Mouse (Mus musculus): ENCODE results near the gene Gm13769. TPM values are rescaled to one million over a fixed set of nuclear protein-coding genes. Genes with fewer than 3 reads are reported as not detected.
"Not testable (repeated sequence)": the region's sequence is repeated elsewhere in the genome, so short reads cannot be mapped to it uniquely, and the experiment has no call there.

The Gm13769 gene
- not detected in 2 replicates for polyA plus RNA-seq (2014; fragmentation: Nextera tagmentation; extraction: Ambion mirVana)

GRCm38 (mm10) chr2:90321900-90322299 lies at the start of gene Gm13769:
TSS of gene Gm13769 (plus strand) at chr2:90322200.
- H3K9me3 ChIP-seq (ENCODE audit: control insufficient read depth, low read length); ATAC-seq (ENCODE audit: low FRiP score); DNase-seq (ENCODE audit: low spot score, missing footprints); H3K4me1 ChIP-seq (ENCODE audit: control insufficient read depth, insufficient read depth, low read length); H3K27me3 ChIP-seq (ENCODE audit: control insufficient read depth, insufficient read depth, low read length); H3K36me3 ChIP-seq (ENCODE audit: control insufficient read depth, insufficient read depth, low read length); H3K4me3 ChIP-seq (ENCODE audit: low read depth, low read length); H3K4me2 ChIP-seq; H3K27ac ChIP-seq (ENCODE audit: low read depth, low read length); H3K9ac ChIP-seq (ENCODE audit: low read length): not testable (repeated sequence)
- no CpG with 5 or more reads among the region's 6 CpGs for WGBS

- no peak for DNase-seq (ENCODE audit: low spot score, missing footprints)
- 90% methylated on average over 6 of the region's 6 CpGs for WGBS
- Histone ChIP-seq H3K27me3 (ENCODE audit: control insufficient read depth, insufficient read depth, low read length) (no peaks in the 10 kb centered on the region), H3K9me3 (ENCODE audit: control insufficient read depth, low read length) (no peaks in the 10 kb centered on the region), H3K4me1 (ENCODE audit: control insufficient read depth, insufficient read depth, low read length) (no peaks in the 10 kb centered on the region), H3K4me3 (ENCODE audit: low read depth, low read length) (no peak within 1 kb of the TSS), H3K4me2 (no peak within 1 kb of the TSS), H3K27ac (ENCODE audit: low read depth, low read length) (no peak within 1 kb of the TSS), H3K9ac (ENCODE audit: low read length) (no peak within 1 kb of the TSS), H3K36me3 (ENCODE audit: control insufficient read depth, insufficient read depth, low read length) (no peaks in the 10 kb centered on the region)
- no peak for ATAC-seq (ENCODE audit: low FRiP score)
Measured at GRCm38 (mm10) chr2:90292741-90293140, 29.3 kb upstream of the Gm13769 start, which contains the start of gene Olfr1272. TSS of gene Olfr1272 (minus strand) at chr2:90292841.

DNA sequence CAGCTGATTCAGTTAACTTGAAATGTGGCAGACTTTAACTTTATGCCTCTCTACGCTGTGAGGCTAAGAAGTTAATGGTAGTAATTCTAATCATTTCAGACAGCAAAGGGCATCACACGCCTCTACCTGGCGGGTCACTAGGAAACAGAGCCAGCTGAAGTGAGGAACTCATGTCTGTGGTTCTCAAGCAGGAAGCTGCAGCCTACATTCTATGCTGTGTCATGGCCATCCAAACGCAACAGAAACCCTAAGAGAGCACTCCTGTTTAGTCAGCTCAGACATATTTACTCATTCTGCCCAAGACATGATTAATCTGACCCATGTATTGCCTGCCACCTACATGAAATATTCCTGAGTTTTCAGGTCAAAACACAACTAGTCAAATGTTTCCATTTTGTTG lies 24.7 kb downstream of the Gm13769 start:
- not testable (repeated sequence) for H3K9me3 ChIP-seq (ENCODE audit: control insufficient read depth, low read length); H3K4me2 ChIP-seq; H3K9ac ChIP-seq (ENCODE audit: low read length); H3K27ac ChIP-seq (ENCODE audit: low read depth, low read length); H3K4me3 ChIP-seq (ENCODE audit: low read depth, low read length); H3K4me1 ChIP-seq (ENCODE audit: control insufficient read depth, insufficient read depth, low read length); ATAC-seq (ENCODE audit: low FRiP score); H3K27me3 ChIP-seq (ENCODE audit: control insufficient read depth, insufficient read depth, low read length); DNase-seq (ENCODE audit: low spot score, missing footprints); H3K36me3 ChIP-seq (ENCODE audit: control insufficient read depth, insufficient read depth, low read length)
- no CpG with 5 or more reads among the region's 4 CpGs for WGBS

GRCm38 (mm10) chr2:90351047-90351446 lies 29.0 kb downstream of the Gm13769 start:
- not testable (repeated sequence) for H3K4me1 ChIP-seq (ENCODE audit: control insufficient read depth, insufficient read depth, low read length)

GRCm38 (mm10) chr2:90351540-90351939 lies 29.5 kb downstream of the Gm13769 start:
- H3K9me3 ChIP-seq (ENCODE audit: control insufficient read depth, low read length); H3K36me3 ChIP-seq (ENCODE audit: control insufficient read depth, insufficient read depth, low read length); H3K4me1 ChIP-seq (ENCODE audit: control insufficient read depth, insufficient read depth, low read length); H3K27ac ChIP-seq (ENCODE audit: low read depth, low read length); H3K27me3 ChIP-seq (ENCODE audit: control insufficient read depth, insufficient read depth, low read length); DNase-seq (ENCODE audit: low spot score, missing footprints); H3K9ac ChIP-seq (ENCODE audit: low read length); H3K4me3 ChIP-seq (ENCODE audit: low read depth, low read length); H3K4me2 ChIP-seq: not testable (repeated sequence)
- ATAC-seq (ENCODE audit: low FRiP score): 0 out of 2 replicates have a peak, but pooled peaks have one; percentile 59
- WGBS: no CpG with 5 or more reads among the region's 3 CpGs

More at GRCm38 (mm10) chr2:90351047-90351446, 29.0 kb downstream of the Gm13769 start:
- not testable (repeated sequence) for H3K27me3 ChIP-seq (ENCODE audit: control insufficient read depth, insufficient read depth, low read length); H3K9ac ChIP-seq (ENCODE audit: low read length); H3K9me3 ChIP-seq (ENCODE audit: control insufficient read depth, low read length); H3K4me3 ChIP-seq (ENCODE audit: low read depth, low read length); H3K4me2 ChIP-seq; H3K27ac ChIP-seq (ENCODE audit: low read depth, low read length); H3K36me3 ChIP-seq (ENCODE audit: control insufficient read depth, insufficient read depth, low read length); DNase-seq (ENCODE audit: low spot score, missing footprints)
- 0 out of 2 replicates have a peak, but pooled peaks have one; percentile 46 for ATAC-seq (ENCODE audit: low FRiP score)
- no CpG with 5 or more reads among the region's 6 CpGs for WGBS

GRCm38 (mm10) chr2:90359229-90359628 lies 37.2 kb downstream of the Gm13769 start:
- not testable (repeated sequence) for H3K27ac ChIP-seq (ENCODE audit: low read depth, low read length); ATAC-seq (ENCODE audit: low FRiP score); H3K36me3 ChIP-seq (ENCODE audit: control insufficient read depth, insufficient read depth, low read length); H3K9ac ChIP-seq (ENCODE audit: low read length); DNase-seq (ENCODE audit: low spot score, missing footprints); H3K4me1 ChIP-seq (ENCODE audit: control insufficient read depth, insufficient read depth, low read length); H3K4me2 ChIP-seq; H3K27me3 ChIP-seq (ENCODE audit: control insufficient read depth, insufficient read depth, low read length); H3K4me3 ChIP-seq (ENCODE audit: low read depth, low read length); H3K9me3 ChIP-seq (ENCODE audit: control insufficient read depth, low read length)
- WGBS: no CpG with 5 or more reads among the region's 5 CpGs

DNA sequence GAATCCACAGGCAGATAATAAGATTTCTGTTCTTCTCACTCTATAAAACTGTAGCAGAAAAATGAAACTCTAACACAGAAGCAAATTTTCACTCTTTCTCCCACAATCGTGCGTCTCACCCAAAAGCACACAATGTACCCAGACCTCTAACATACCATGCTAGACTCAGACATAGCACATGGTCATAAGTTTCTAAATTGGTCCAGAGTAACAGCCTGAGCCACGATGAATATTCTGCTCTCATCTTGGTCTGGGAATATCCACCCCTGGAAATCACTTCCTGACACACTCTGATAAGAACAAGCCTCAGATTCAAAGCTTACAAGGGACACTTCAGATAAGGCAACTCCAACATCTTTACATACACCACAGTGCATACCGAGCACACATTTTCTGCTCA lies 38.2 kb downstream of the Gm13769 start:
- not testable (repeated sequence) for DNase-seq (ENCODE audit: low spot score, missing footprints); H3K4me3 ChIP-seq (ENCODE audit: low read depth, low read length); H3K4me1 ChIP-seq (ENCODE audit: control insufficient read depth, insufficient read depth, low read length); H3K9me3 ChIP-seq (ENCODE audit: control insufficient read depth, low read length); H3K27ac ChIP-seq (ENCODE audit: low read depth, low read length); ATAC-seq (ENCODE audit: low FRiP score); H3K9ac ChIP-seq (ENCODE audit: low read length); H3K4me2 ChIP-seq; H3K36me3 ChIP-seq (ENCODE audit: control insufficient read depth, insufficient read depth, low read length); H3K27me3 ChIP-seq (ENCODE audit: control insufficient read depth, insufficient read depth, low read length)
- WGBS: no CpG with 5 or more reads among the region's 4 CpGs

Other genes starting within 250 kb of the Gm13769 start
- not detected in 2 replicates for gene Olfr1269, start 200.8 kb upstream of the Gm13769 start, polyA plus RNA-seq (2014; fragmentation: Nextera tagmentation; extraction: Ambion mirVana)
- not detected in 2 replicates for gene Olfr32, start 179.9 kb upstream of the Gm13769 start, polyA plus RNA-seq (2014; fragmentation: Nextera tagmentation; extraction: Ambion mirVana)
- gene Olfr1270, start 169.1 kb upstream of the Gm13769 start, polyA plus RNA-seq (2014; fragmentation: Nextera tagmentation; extraction: Ambion mirVana): not detected in 2 replicates
- not detected in 2 replicates for gene Olfr1506, start 97.7 kb upstream of the Gm13769 start, polyA plus RNA-seq (2014; fragmentation: Nextera tagmentation; extraction: Ambion mirVana)
- gene Olfr142, start 64.6 kb upstream of the Gm13769 start, polyA plus RNA-seq (2014; fragmentation: Nextera tagmentation; extraction: Ambion mirVana): not detected in 2 replicates
- gene Olfr1271, start 51.2 kb upstream of the Gm13769 start, polyA plus RNA-seq (2014; fragmentation: Nextera tagmentation; extraction: Ambion mirVana): not detected in 2 replicates
- gene Olfr1272, start 29.4 kb upstream of the Gm13769 start, polyA plus RNA-seq (2014; fragmentation: Nextera tagmentation; extraction: Ambion mirVana): not detected in 2 replicates
- not detected in 2 replicates for gene Olfr1274-ps, start 76.5 kb downstream of the Gm13769 start, polyA plus RNA-seq (2014; fragmentation: Nextera tagmentation; extraction: Ambion mirVana)